Mouse (Mus musculus): Measurements from ENCODE around the gene AC140267.1.

Gene AC140267.1

DNA sequence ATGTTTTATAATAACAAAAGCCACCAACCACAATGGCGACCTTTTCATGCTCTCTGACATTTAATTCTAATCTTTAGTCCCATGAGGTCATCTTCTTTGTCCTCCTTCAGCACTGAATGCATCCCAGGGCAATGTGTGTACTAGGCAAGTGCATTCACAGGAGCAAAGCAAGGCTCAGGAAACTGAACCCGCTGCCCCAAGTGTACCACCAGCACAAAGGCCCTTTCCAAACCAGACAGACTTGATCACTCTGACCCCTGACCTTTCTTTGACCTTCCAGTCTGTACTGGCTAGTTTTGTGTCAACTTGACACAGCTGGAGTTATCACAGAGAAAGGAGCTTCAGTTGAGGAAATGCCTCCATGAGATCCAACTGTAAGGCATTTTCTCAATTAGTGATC, 3.3 kb upstream of the AC140267.1 start:
- DNase-seq: no peak

DNA sequence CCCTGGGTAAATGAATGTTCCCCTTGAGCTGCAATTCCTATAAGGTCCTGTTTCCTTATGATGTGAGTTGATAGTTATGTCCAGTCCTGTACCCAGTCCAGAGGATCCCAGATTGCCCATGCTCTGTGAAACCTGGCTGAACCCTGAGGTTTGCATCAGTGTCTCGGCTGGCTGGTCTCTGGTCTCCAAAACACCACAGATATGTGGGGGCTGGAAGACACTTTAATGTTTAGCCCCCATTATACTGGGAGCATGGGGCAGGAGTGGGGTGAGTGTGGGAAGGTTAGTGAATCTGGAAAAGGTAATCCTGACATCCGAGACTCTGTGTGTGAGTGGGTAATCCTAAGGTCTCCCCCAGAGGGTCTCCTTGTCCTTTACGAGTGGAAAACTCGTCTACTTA, 2.6 kb upstream of the AC140267.1 start:
- DNase-seq: no peak

- peak; percentile 99 for DNase-seq
These were observed 1.7 kb upstream of the AC140267.1 start, which contains the start of gene Mief1 for GRCm38 (mm10) chr15:80233733-80234509. Gene Mief1, plus strand, starts transcription at chr15:80234018.

GRCm38 (mm10) chr15:80248135-80248534, 12.5 kb downstream of the AC140267.1 start:
- DNase-seq: no peak

GRCm38 (mm10) chr15:80248596-80248995, 13.0 kb downstream of the AC140267.1 start:
- no peak for DNase-seq

DNA sequence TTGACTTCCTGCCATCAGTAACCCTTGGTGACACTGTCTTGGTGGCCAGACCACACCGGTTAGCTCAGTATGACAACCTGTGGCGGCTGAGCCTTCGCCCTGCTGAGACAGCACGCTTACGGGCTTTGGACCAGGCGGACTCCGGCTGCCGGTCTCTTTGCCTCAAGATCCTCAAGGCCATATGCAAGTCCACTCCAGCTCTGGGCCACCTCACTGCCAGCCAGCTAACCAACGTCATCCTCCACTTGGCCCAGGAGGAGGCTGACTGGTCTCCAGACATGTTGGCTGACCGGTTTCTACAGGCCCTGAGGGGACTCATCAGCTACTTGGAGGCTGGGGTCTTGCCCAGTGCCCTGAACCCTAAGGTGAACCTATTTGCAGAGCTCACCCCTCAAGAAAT, 14.0 kb downstream of the AC140267.1 start:
- no peak for DNase-seq

DNA sequence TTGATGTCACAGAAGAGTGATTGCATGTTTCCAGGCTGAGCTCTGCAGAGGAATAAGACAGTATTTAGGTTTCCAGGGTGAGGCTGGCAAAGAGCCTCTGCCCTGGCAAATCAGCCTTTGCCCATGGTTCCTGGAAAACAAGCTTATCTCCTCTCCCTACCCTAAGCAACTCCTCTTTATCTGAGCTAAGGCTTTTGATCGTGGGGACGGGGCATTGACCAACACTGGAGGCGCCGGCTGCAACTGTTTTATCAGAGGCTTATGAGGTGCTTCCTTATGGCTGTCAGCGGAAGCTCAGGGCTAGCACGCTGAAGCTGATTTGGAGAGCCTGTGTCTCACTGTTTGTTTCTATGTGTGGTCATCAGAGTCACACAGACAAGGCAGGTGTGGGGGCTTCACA, 15.0 kb downstream of the AC140267.1 start:
- DNase-seq: no peak

- DNase-seq: no peak
These were observed 17.9 kb downstream of the AC140267.1 start for GRCm38 (mm10) chr15:80253530-80253929.

DNA sequence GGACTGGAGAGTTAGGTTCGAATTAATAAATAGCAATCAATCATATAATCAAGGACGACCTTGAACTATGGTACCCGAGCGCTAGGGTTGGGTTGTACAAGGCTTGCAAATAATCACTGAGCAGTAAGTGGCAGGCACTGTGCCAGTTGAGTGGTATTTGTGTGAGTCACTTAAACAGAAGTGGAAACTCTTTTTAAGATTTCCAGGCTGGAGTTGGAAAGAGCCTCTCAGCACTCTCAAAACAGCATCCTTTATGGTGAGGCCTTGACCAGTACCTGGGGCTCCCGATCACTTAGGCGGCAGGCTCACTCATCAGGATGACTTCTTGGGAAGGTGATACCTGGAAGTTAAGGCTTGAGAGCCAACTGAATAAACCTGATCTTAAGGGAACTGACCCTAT, 18.6 kb downstream of the AC140267.1 start:
- DNase-seq: no peak

- DNase-seq: peak; percentile 99
These were observed 19.4 kb downstream of the AC140267.1 start, which contains the start of gene Atf4 for GRCm38 (mm10) chr15:80254847-80255645. Gene Atf4, plus strand, starts transcription at chr15:80255184.

DNA sequence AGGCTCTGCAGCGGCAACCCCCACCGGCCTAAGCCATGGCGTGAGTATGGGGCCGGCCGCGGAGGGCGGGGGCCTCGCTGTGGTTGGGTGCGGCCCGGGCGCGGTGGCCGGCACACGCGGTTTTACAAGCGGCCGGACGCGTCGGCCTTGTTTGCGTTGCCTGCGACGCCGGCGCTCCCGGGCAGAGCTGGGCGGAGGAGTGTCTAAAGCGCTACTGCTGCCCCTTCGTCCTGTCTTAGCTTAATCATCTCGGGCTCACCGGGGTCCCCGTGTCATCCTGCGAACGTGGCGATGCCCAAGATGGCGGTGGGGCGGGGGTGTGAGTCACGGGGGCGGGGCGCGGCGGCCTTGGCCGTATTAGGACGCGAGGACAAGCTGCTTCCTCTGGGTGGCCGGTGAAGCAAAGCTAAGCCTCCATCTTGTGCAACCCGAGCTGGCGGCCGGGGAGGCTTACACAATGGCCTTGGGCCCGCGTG, 20.0 kb downstream of the AC140267.1 start:
- peak; percentile 72 for DNase-seq

DNA sequence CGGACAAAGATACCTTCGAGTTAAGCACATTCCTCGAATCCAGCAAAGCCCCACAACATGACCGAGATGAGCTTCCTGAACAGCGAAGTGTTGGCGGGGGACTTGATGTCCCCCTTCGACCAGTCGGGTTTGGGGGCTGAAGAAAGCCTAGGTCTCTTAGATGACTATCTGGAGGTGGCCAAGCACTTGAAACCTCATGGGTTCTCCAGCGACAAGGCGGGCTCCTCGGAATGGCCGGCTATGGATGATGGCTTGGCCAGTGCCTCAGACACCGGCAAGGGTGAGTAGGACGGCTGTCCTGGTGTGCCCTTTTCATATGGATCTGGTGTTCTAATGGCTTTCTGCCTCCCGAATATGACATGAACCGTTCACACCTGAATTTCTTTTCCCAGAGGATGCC, 20.6 kb downstream of the AC140267.1 start:
- DNase-seq: no peak

GRCm38 (mm10) chr15:80256656-80257601, 21.3 kb downstream of the AC140267.1 start:
- DNase-seq: no peak

DNA sequence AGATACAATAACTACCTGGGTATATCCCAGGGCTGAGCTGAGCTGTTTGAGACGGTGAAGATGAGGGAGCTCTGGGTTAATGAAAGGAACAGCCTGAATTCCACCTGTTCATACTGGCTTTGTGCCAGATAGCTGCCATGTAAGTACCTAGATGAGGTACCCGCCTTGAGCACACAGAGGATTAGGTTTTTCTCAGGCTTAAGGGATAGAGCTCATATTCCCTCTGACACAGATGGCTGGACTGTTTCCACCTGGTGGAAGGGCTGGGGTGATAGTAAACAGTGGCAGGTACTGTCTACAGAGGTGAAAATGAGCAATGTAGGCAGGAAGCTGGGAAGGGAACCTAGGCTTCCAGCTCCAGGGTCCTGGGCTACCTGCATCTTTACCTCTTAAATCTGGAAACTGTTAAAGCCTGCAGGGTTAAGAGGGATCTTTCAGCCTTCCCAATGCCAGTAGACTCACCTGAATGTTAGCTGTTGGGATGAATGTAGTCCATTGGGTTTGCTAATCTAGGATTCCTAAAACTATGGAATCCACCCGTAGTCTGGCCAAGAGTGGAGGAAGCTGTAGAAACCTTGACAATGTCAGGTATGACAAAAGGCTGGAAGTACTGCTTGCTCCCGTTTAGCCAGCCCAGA, 22.1 kb downstream of the AC140267.1 start:
- DNase-seq: no peak

GRCm38 (mm10) chr15:80258240-80259170, 22.9 kb downstream of the AC140267.1 start:
- no peak for DNase-seq

GRCm38 (mm10) chr15:80259406-80260045, 23.9 kb downstream of the AC140267.1 start:
- no peak for DNase-seq

DNA sequence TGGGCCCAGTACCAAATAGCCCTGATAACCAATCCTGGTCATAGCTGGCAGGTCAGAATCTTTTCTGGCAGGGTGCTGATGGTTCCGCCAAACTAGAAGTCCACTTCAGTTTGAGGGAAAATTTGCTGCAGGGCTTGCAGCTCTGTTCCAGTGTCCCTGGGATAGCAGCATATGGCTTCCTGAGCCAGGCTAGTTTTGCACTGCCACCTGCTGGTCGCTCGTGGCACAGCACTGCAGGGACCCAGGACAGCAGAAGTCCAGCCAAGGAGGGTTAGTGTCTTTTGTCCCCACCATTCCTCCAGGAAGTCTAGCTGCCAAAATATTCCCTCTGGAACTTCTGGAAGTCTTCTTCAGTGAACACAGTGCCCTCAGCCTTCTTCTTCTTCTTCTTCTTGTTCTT, 25.0 kb downstream of the AC140267.1 start:
- peak; percentile 69 for DNase-seq

GRCm38 (mm10) chr15:80261100-80261499, 25.5 kb downstream of the AC140267.1 start:
- no peak for DNase-seq

DNA sequence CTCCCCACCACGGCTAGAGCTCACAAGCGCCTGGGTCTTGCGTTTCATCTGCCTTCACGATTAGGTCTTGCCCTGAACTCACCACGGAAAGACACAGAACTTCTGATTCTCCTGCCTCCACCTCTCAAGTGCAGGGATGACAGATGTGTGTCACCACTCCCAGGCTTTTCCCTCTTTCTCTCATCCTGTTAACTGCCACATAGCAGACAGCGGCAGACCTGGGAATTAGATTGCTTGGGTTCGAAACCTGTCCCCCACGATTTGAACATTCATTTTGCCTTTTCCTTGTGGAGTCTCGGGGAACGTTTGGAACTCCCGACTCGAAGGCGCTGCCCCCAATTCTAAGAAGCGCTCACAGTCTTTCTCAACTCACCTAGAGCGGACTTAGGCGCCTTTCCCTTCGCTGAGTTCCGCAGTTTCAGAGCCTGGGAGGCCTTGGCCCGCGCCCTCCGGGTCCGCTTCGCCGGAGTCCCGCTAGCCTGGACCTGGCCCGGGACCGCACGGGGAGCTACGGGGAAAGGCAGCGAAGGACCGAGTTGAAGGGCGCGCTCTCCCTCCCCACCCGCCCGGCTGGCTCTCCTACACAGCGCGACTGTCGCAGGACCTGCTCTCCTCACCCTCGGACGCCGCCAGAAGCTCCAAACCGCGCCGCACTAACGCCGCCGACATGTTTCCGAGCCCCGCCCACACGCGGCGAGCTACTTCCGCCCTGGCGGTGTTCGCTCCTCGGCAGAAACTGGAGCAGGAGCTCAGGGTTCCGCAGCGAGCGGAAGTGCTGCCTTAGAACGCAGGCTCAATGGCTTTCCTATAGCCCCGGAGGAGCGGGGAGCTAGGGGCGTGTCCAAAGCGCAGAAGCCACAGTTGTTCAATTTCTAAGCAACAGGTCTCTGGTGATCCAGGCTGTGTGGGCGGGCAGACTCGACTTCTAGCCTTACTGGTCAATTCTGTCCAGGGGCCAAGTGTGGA, 28.3 kb downstream of the AC140267.1 start, which contains the start of gene Rps19bp1:
Rps19bp1 (minus strand) TSS at position 706 of the 966 bp plus-strand sequence.
- peak; percentile 88 for DNase-seq

Measured in kidney, adult 11 months (tissue).